Mouse (Mus musculus) ES-CJ7 (cell line): Measurements from ENCODE around the gene Fam49a.

Source experiments
- DNase-seq: peaks from one replicate; pipeline ENCODE4 v3.0.0; 2011; ENCODE audit warnings: low read depth, low spot score

Fam49a gene

GRCm38 (mm10) chr12:12266552-12266951, 4.6 kb downstream of the Fam49a start:
- no peak for DNase-seq

DNA sequence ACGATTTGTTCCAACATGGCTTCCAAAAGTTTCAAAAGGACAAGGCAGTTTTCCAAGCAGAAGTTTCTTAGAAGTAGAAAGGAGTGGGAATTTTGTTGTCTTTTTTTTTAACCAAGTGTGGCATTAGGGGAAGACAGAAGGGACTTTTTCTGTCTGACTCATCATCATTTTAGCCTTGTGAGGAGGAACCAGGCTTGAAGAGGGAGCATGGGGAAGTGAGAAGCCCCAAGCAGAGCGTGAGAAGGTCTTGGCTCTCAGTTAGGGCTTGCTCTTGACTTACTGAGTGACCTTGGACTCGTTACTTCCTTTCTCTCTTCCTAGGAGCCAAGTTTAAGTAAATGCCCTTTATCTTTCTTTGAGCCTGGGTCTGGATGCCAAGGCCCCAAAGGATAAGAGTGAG, 8.6 kb downstream of the Fam49a start:
- no peak for DNase-seq

- DNase-seq, result peak; percentile 35
Observed at GRCm38 (mm10) chr12:12274115-12274514, 12.2 kb downstream of the Fam49a start.

GRCm38 (mm10) chr12:12275124-12275779, 13.3 kb downstream of the Fam49a start:
- DNase-seq, result no peak

GRCm38 (mm10) chr12:12277741-12278463, 16.0 kb downstream of the Fam49a start:
- DNase-seq, result no peak

- peak; percentile 91 for DNase-seq
Observed at GRCm38 (mm10) chr12:12278464-12278872, 16.5 kb downstream of the Fam49a start.

- no peak for DNase-seq
Observed at GRCm38 (mm10) chr12:12283702-12284288, 21.9 kb downstream of the Fam49a start.

DNA sequence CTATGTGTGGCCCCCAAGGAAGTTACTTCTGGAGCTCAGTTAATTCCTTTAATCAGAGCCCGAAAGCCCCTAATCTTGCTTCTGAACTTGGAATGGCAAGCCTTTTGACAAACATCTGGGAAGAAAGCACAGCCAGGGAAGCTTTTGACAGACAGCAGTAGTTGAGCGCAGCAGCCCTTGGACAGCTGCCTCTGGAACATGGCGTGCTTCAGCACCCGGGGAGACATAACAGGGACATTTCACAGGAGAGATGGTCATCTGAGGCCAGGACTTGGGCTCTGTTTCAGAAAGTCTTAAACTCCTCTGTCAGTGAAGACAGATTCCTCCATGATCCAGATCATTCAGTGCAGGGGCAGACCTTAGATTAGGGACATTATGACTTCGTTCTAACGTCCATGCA, 22.6 kb downstream of the Fam49a start:
- no peak for DNase-seq

- DNase-seq, result no peak
Observed at GRCm38 (mm10) chr12:12287131-12287786, 25.3 kb downstream of the Fam49a start.

DNA sequence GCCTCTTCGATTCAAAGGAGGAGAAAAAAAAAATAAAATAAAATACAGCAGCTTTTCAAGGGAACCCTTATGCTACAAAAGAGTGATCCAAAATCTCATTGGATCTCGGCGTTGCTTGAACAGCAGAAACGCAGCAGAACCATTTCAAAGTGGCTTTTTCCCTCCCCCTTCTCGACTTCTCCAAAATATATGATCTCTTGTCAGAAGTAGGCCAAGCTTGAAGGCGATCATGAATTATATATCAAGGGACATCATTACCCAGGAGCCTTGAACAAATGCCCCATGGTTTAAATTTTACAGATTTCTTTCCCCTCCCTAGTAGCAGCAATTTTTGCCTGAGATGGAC, 25.8 kb downstream of the Fam49a start:
- no peak for DNase-seq

- no peak for DNase-seq
Observed at GRCm38 (mm10) chr12:12288586-12288985, 26.6 kb downstream of the Fam49a start.

GRCm38 (mm10) chr12:12289636-12290035, 27.7 kb downstream of the Fam49a start:
- DNase-seq, result no peak

GRCm38 (mm10) chr12:12292043-12292618, 30.2 kb downstream of the Fam49a start:
- DNase-seq, result no peak

GRCm38 (mm10) chr12:12294380-12295171, 32.6 kb downstream of the Fam49a start:
- no peak for DNase-seq

- no peak for DNase-seq
Observed at GRCm38 (mm10) chr12:12298451-12298850, 36.5 kb downstream of the Fam49a start.

- no peak for DNase-seq
Observed at GRCm38 (mm10) chr12:12299303-12299702, 37.4 kb downstream of the Fam49a start.

- DNase-seq, result no peak
Observed at GRCm38 (mm10) chr12:12301149-12301548, 39.2 kb downstream of the Fam49a start.

- DNase-seq, result no peak
Observed at GRCm38 (mm10) chr12:12301815-12302214, 39.9 kb downstream of the Fam49a start.

DNA sequence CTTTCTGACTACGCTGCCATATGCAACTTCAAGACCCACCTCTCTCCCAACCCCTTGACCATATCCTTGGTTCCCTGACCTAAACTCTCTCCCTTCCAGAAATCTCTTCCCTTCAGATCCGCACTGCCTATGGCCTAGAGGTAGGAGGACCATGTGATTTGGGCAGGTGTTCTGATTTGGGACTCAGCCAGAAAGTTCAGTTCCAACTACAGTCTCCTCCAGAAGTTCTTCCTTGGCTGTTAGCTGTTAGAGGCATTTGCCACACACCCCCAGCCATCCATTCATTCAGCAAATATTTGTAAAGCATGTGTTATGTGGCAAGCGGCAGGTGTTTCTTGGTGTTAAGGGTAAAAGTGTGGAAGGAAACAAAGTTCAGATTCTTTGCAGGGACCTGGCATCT, 44.3 kb downstream of the Fam49a start:
- no peak for DNase-seq

DNA sequence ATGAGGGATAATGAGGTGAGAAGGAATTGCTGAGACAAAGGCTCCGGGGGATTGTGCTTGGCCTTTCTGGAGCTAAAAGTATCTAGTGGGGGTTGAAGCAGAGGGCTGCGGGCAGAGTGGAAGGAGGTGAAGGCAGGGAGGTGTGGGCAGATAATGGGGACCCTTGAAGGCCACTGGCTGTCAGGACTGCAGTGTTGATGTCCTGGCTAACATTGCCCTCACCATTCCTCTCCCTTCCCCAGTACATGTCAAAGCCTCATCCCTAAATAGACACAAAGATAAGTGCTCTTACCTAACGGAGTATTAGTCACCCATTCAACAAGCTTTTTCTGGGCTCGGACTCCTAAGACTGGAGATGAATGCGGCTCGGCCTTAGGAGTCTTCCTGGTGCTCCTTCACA, 44.9 kb downstream of the Fam49a start:
- no peak for DNase-seq

DNA sequence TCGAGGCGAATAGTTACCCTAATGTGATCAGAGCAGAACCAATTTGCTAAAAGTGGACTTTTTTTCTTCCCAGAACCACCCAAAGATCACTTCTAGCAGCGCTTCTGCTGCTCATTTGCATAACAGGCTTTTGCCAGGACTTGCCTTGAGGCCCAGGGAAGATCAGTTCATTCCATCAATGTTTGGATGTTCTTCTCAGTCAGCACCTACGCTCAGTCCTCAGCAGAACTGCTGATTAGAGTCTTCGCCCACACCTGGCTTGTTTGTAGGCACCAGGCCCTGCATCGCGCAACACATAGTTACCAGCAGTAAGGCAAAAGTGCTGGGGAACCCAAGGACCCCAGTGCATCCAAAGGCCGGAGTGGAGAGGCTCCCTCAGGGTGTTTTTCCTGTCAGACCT, 45.3 kb downstream of the Fam49a start:
- DNase-seq, result no peak
